Mouse (Mus musculus) heart, postnatal 25 days (tissue): ENCODE measurements at regions not wholly inside any gene's neighbourhood (a gene's known extent, or its start where the extent isn't known, plus 50 kb on each side); places are given as distances from the start of the nearest gene placed in this dataset.
A peak's percentile ranks its signal among the peaks of the same experiment; 100 is the strongest.

Experiments used
- DNase-seq: peaks from one replicate; pipeline ENCODE4 v3.0.0; 2022; ENCODE audit warnings: low spot score
- intact Hi-C: fragments of 180-260 bp; cut with DNase I; formaldehyde crosslinking; loops from one replicate; pipeline ENCODE4 v1.15.1; 2025

GRCm38 (mm10) chr17:4387616-4388015 is 606.5 kb upstream of the Arid1b start:
- no peak for DNase-seq
- intact Hi-C loops = no loop called here

GRCm38 (mm10) chr17:4390012-4390411 is 604.1 kb upstream of the Arid1b start:
- intact Hi-C loops = no loop called here
- DNase-seq = no peak

- intact Hi-C loops = no loop called here
- DNase-seq = no peak
Measured at GRCm38 (mm10) chr17:4390577-4390976, 603.6 kb upstream of the Arid1b start.

- no peak for DNase-seq
- intact Hi-C loops = no loop called here
Measured at GRCm38 (mm10) chr17:4391210-4391609, 602.9 kb upstream of the Arid1b start.

- intact Hi-C loops = no loop called here
Measured at GRCm38 (mm10) chr17:4396119-4396518, 598.0 kb upstream of the Arid1b start.

GRCm38 (mm10) chr17:4417686-4418085 is 576.4 kb upstream of the Arid1b start:
- no peak for DNase-seq
- intact Hi-C loops = no loop called here

More at GRCm38 (mm10) chr17:4396119-4396518, 598.0 kb upstream of the Arid1b start:
- no peak for DNase-seq

- intact Hi-C loops = no loop called here
- DNase-seq = no peak
Measured at GRCm38 (mm10) chr17:4424451-4425168, 569.5 kb upstream of the Arid1b start.

GRCm38 (mm10) chr17:4425342-4425741 is 568.8 kb upstream of the Arid1b start:
- intact Hi-C loops = no loop called here
- no peak for DNase-seq

GRCm38 (mm10) chr17:4429036-4429435 is 565.1 kb upstream of the Arid1b start:
- DNase-seq = no peak
- intact Hi-C loops = no loop called here

- DNase-seq = no peak
- intact Hi-C loops = no loop called here
Measured at GRCm38 (mm10) chr17:4445606-4446005, 548.5 kb upstream of the Arid1b start.

GRCm38 (mm10) chr17:4457491-4457890 is 536.6 kb upstream of the Arid1b start:
- intact Hi-C loops = no loop called here
- DNase-seq = no peak

- intact Hi-C loops = no loop called here
Measured at GRCm38 (mm10) chr17:4461541-4461940, 532.6 kb upstream of the Arid1b start.

GRCm38 (mm10) chr17:4464286-4464880 is 529.7 kb upstream of the Arid1b start:
- intact Hi-C loops = no loop called here

More at GRCm38 (mm10) chr17:4461541-4461940, 532.6 kb upstream of the Arid1b start:
- no peak for DNase-seq

GRCm38 (mm10) chr17:4465741-4466140 is 528.4 kb upstream of the Arid1b start:
- intact Hi-C loops = no loop called here
- no peak for DNase-seq

More at GRCm38 (mm10) chr17:4464286-4464880, 529.7 kb upstream of the Arid1b start:
- no peak for DNase-seq

GRCm38 (mm10) chr17:4472412-4472811 is 521.7 kb upstream of the Arid1b start:
- no peak for DNase-seq
- intact Hi-C loops = no loop called here

GRCm38 (mm10) chr17:4474350-4474749 is 519.8 kb upstream of the Arid1b start:
- no peak for DNase-seq
- intact Hi-C loops = no loop called here

GRCm38 (mm10) chr17:4475665-4476064 is 518.5 kb upstream of the Arid1b start:
- intact Hi-C loops = no loop called here

GRCm38 (mm10) chr17:4494392-4494791 is 499.7 kb upstream of the Arid1b start:
- intact Hi-C loops = no loop called here
- DNase-seq = no peak

More at GRCm38 (mm10) chr17:4475665-4476064, 518.5 kb upstream of the Arid1b start:
- DNase-seq = no peak

- no peak for DNase-seq
- intact Hi-C loops = no loop called here
Measured at GRCm38 (mm10) chr17:4500504-4500903, 493.6 kb upstream of the Arid1b start.

- intact Hi-C loops = no loop called here
- DNase-seq = no peak
Measured at GRCm38 (mm10) chr17:4501029-4501428, 493.1 kb upstream of the Arid1b start.

GRCm38 (mm10) chr17:4504951-4505350 is 489.2 kb upstream of the Arid1b start:
- DNase-seq = no peak
- intact Hi-C loops = no loop called here

GRCm38 (mm10) chr17:4509506-4509905 is 484.6 kb upstream of the Arid1b start:
- peak; percentile 21 for DNase-seq
- intact Hi-C loops = no loop called here
